Mouse (Mus musculus): Measurements from ENCODE around the gene S100a6.

S100a6 gene

GRCm38 (mm10) chr3:90600458-90601195 lies 12.1 kb upstream of the S100a6 start:
- no peak for DNase-seq (ENCODE audit: low spot score)

- no peak for DNase-seq (ENCODE audit: low spot score)
Observed at GRCm38 (mm10) chr3:90601486-90602110, 11.1 kb upstream of the S100a6 start, which contains the start of gene Gm42674. TSS of gene Gm42674 (plus strand) at chr3:90601904.

- no peak for DNase-seq (ENCODE audit: low spot score)
Observed at GRCm38 (mm10) chr3:90603623-90604022, 9.1 kb upstream of the S100a6 start, which contains the start of gene S100a4. TSS of gene S100a4 (plus strand) at chr3:90603771.

GRCm38 (mm10) chr3:90604416-90604815 lies 8.3 kb upstream of the S100a6 start:
- no peak for DNase-seq (ENCODE audit: low spot score)

GRCm38 (mm10) chr3:90605049-90605448 lies 7.6 kb upstream of the S100a6 start:
- DNase-seq (ENCODE audit: low spot score): no peak

- no peak for DNase-seq (ENCODE audit: low spot score)
Observed at GRCm38 (mm10) chr3:90605736-90606135, 6.9 kb upstream of the S100a6 start.

- DNase-seq (ENCODE audit: low spot score): no peak
Observed at GRCm38 (mm10) chr3:90606185-90606584, 6.5 kb upstream of the S100a6 start.

GRCm38 (mm10) chr3:90607361-90607760 lies 5.3 kb upstream of the S100a6 start:
- no peak for DNase-seq (ENCODE audit: low spot score)

- no peak for DNase-seq (ENCODE audit: low spot score)
Observed at GRCm38 (mm10) chr3:90608223-90608622, 4.5 kb upstream of the S100a6 start, which contains the start of gene S100a5. TSS of gene S100a5 (plus strand) at chr3:90608523.

GRCm38 (mm10) chr3:90609102-90609501 lies 3.6 kb upstream of the S100a6 start:
- no peak for DNase-seq (ENCODE audit: low spot score)

GRCm38 (mm10) chr3:90611494-90611893 lies 1.2 kb upstream of the S100a6 start:
- no peak for DNase-seq (ENCODE audit: low spot score)

GRCm38 (mm10) chr3:90612061-90612460 lies 621 bp upstream of the S100a6 start:
- DNase-seq (ENCODE audit: low spot score): no peak

- no peak for DNase-seq (ENCODE audit: low spot score)
Observed at GRCm38 (mm10) chr3:90613461-90614147, 922 bp downstream of the S100a6 start.

- DNase-seq (ENCODE audit: low spot score): no peak
Observed at GRCm38 (mm10) chr3:90614148-90614530, 1.5 kb downstream of the S100a6 start.

- DNase-seq (ENCODE audit: low spot score): no peak
Observed at GRCm38 (mm10) chr3:90614611-90615251, 2.0 kb downstream of the S100a6 start.

- DNase-seq (ENCODE audit: low spot score): peak; percentile 23
Observed at GRCm38 (mm10) chr3:90615415-90615814, 2.7 kb downstream of the S100a6 start.

- no peak for DNase-seq (ENCODE audit: low spot score)
Observed at GRCm38 (mm10) chr3:90615911-90616310, 3.2 kb downstream of the S100a6 start.

- no peak for DNase-seq (ENCODE audit: low spot score)
Observed at GRCm38 (mm10) chr3:90617586-90617985, 4.9 kb downstream of the S100a6 start.

- DNase-seq (ENCODE audit: low spot score): no peak
Observed at GRCm38 (mm10) chr3:90621552-90621951, 8.9 kb downstream of the S100a6 start.

GRCm38 (mm10) chr3:90623435-90624071 lies 10.9 kb downstream of the S100a6 start:
- DNase-seq (ENCODE audit: low spot score): no peak

GRCm38 (mm10) chr3:90625496-90625895 lies 12.8 kb downstream of the S100a6 start:
- DNase-seq (ENCODE audit: low spot score): no peak

Measured in c-Kit-positive CD71-positive TER-119-positive erythroid progenitor cells, embryonic 14.5 days (primary cell).